Mouse (Mus musculus) E14TG2a.4 (cell line): ENCODE data around the gene Pip4k2a.

Experiments
- CTCF ChIP-seq: conservative IDR thresholded peaks from 2 replicates; pipeline ENCODE4 v1.5.1; 2014; ENCODE audit warnings: low read length
- NANOG ChIP-seq: IDR thresholded peaks from 2 replicates; pipeline ENCODE4 v1.6.1; 2014; ENCODE audit warnings: borderline replicate concordance, low read length, mixed read lengths

DNA sequence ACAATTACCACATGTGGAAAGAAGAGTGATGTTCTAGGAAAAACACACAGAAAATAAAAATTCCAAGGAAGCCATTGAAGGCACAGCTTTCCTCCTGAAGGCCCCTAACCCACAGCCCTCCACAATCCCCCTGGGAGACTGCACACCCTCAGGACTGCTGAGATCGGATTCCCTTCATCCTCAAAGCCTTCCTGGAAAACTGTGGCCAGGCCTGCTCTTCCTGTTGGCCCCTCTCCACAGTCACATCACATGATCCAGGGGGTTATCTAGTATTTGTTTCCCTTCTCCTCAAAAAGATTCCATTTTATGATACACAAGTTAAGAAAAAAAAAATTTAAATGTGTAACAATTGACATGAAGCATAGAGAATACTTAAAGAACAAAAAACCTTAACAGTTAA, 59.7 kb downstream of the Pip4k2a start:
- TF ChIP-seq CTCF = no peak
- TF ChIP-seq NANOG = no peak
